Mouse (Mus musculus) stomach, embryonic 16.5 days (tissue): ENCODE results near the gene Slc22a14. TPM values are rescaled to one million over a fixed set of nuclear protein-coding genes. Genes with fewer than 3 reads are reported as not detected.

Source experiments
- ATAC-seq: fragments of 200-750 bp; cut with Nextera tagmentation; 2 replicates; pipeline ENCODE4 v1.8.0; 2017; ENCODE audit warnings: moderate number of reproducible peaks, moderate TSS enrichment; ENCODE audit not compliant: insufficient read depth, low FRiP score
- H3K27ac ChIP-seq: fragments of 300-500 bp; sonication (generic); 2 replicates; pipeline ENCODE4 v1.5.1; 2014; ENCODE audit warnings: low read length
- H3K27me3 ChIP-seq: fragments of 300-500 bp; sonication (generic); 2 replicates; pipeline ENCODE4 v1.6.1; 2014; ENCODE audit warnings: low read length, control low read depth, mixed read lengths; ENCODE audit not compliant: control insufficient read depth, insufficient read depth
- H3K36me3 ChIP-seq: fragments of 300-500 bp; sonication (generic); 2 replicates; pipeline ENCODE4 v1.6.1; 2014; ENCODE audit warnings: low read length; ENCODE audit not compliant: control insufficient read depth, insufficient read depth
- H3K4me1 ChIP-seq: fragments of 300-500 bp; sonication (generic); 2 replicates; pipeline ENCODE4 v1.6.1; 2014; ENCODE audit warnings: low read length, control low read depth, mixed read lengths; ENCODE audit not compliant: control insufficient read depth, insufficient read depth
- H3K4me2 ChIP-seq: fragments of 300-500 bp; sonication (generic); 2 replicates; pipeline ENCODE4 v1.6.1; 2014; ENCODE audit warnings: low read depth, low read length, mixed read lengths
- H3K4me3 ChIP-seq: fragments of 300-500 bp; sonication (generic); replicated peaks from 2 replicates; pipeline ENCODE4 v1.5.1; 2014; ENCODE audit warnings: mild to moderate bottlenecking, low read length
- H3K9ac ChIP-seq: fragments of 300-500 bp; sonication (generic); 2 replicates; pipeline ENCODE4 v1.6.1; 2014; ENCODE audit warnings: low read length
- H3K9me3 ChIP-seq: fragments of 300-500 bp; sonication (generic); replicated peaks from 2 replicates; pipeline ENCODE4 v1.6.1; 2016; ENCODE audit warnings: low read length, control low read depth; ENCODE audit not compliant: control insufficient read depth
- WGBS: fragments of 180-500 bp; shearing (Covaris S2); extraction: QIAGEN DNeasy Blood & Tissue Kit; methylation state at CpG from one replicate; pipeline ENCODE4 v1.1.7; 2014; 5-methylcytosine and 5-hydroxymethylcytosine counted together
- polyA plus RNA-seq: library from polyadenylated mRNA; unstranded; fragments of >200 nt; fragmentation: Nextera tagmentation; extraction: Ambion mirVana; gene quantifications from 2 replicates; pipeline ENCODE4 v1.2.1, GENCODE M21; 2015

The Slc22a14 gene
- polyA plus RNA-seq: not detected in 2 replicates

GRCm38 (mm10) chr9:119365284-119365683, at the start of gene Slc22a14:
Gene Slc22a14, minus strand, starts transcription at chr9:119365553.
- Histone ChIP-seq H3K4me3 (no peak within 1 kb of the TSS), H3K27me3 (no peaks in the 10 kb centered on the region), H3K4me2 (no peak within 1 kb of the TSS), H3K9ac (no peak within 1 kb of the TSS), H3K9me3 (no peaks in the 10 kb centered on the region), H3K27ac (no peak within 1 kb of the TSS), H3K36me3 (no peaks in the 10 kb centered on the region), H3K4me1 (no peaks in the 10 kb centered on the region)
- no peak for ATAC-seq
- 75% methylated on average over 7 of the region's 7 CpGs for WGBS

- H3K27ac ChIP-seq: no peak overlapping the region
- WGBS: 71% methylated on average over 5 of the region's 5 CpGs
These were observed 44.5 kb upstream of the Slc22a14 start for GRCm38 (mm10) chr9:119409864-119410263.

GRCm38 (mm10) chr9:119408898-119409664, 43.7 kb upstream of the Slc22a14 start:
- ATAC-seq: no peak

More at GRCm38 (mm10) chr9:119409864-119410263, 44.5 kb upstream of the Slc22a14 start:
- ATAC-seq: no peak
- Histone ChIP-seq H3K4me1 (peaks cover 4% of the 10 kb centered on the region; the same call in 1 of the 2 replicates), H3K9ac (no peak overlapping the region), H3K9me3 (peaks cover 11% of the 10 kb centered on the region; the same call in 1 of the 2 replicates), H3K4me3 (no peak overlapping the region), H3K27me3 (no peaks in the 10 kb centered on the region), H3K36me3 (peaks cover 4% of the 10 kb centered on the region; the same call in 1 of the 2 replicates), H3K4me2 (no peak overlapping the region)

GRCm38 (mm10) chr9:119407884-119408283, 42.5 kb upstream of the Slc22a14 start:
- H3K9me3 ChIP-seq: peaks cover 9% of the 10 kb centered on the region; the same call in 1 of the 2 replicates
- no peak overlapping the region for H3K4me3 ChIP-seq
- H3K27me3 ChIP-seq: no peaks in the 10 kb centered on the region
- WGBS: 62% methylated on average over 15 of the region's 15 CpGs
- H3K27ac ChIP-seq: no peak overlapping the region
- no peak for ATAC-seq
- H3K4me1 ChIP-seq: peaks cover 8% of the 10 kb centered on the region; the same call in 1 of the 2 replicates
- 0 out of 2 replicates have a peak, but pooled peaks cover 4% of the 10 kb centered on the region for H3K36me3 ChIP-seq
- H3K4me2 ChIP-seq: no peak overlapping the region
- H3K9ac ChIP-seq: no peak overlapping the region

More at GRCm38 (mm10) chr9:119408898-119409664, 43.7 kb upstream of the Slc22a14 start:
- Histone ChIP-seq H3K4me2 (no peak overlapping the region), H3K36me3 (peaks cover 4% of the 10 kb centered on the region; the same call in 1 of the 2 replicates), H3K4me3 (no peak overlapping the region), H3K27ac (no peak overlapping the region; the same call in 1 of the 2 replicates), H3K27me3 (no peaks in the 10 kb centered on the region), H3K9me3 (peaks cover 11% of the 10 kb centered on the region; the same call in 1 of the 2 replicates), H3K4me1 (peaks cover 4% of the 10 kb centered on the region; the same call in 1 of the 2 replicates), H3K9ac (no peak overlapping the region)
- 70% methylated on average over 11 of the region's 11 CpGs for WGBS

GRCm38 (mm10) chr9:119404090-119404489, 38.7 kb upstream of the Slc22a14 start:
- peak overlapping the region; percentile 98; the same call in 1 of the 2 replicates for H3K9ac ChIP-seq
- H3K27me3 ChIP-seq: no peaks in the 10 kb centered on the region
- ATAC-seq: no peak
- no peaks in the 10 kb centered on the region for H3K9me3 ChIP-seq
- peak overlapping the region; percentile 86 for H3K4me3 ChIP-seq
- H3K4me2 ChIP-seq: peak overlapping the region; percentile 98
- H3K4me1 ChIP-seq: peaks cover 9% of the 10 kb centered on the region; the same call in 1 of the 2 replicates
- no peaks in the 10 kb centered on the region for H3K36me3 ChIP-seq
- whole genome bisulfite sequencing: 63% methylated on average over 5 of the region's 5 CpGs
- H3K27ac ChIP-seq: no peak overlapping the region

- peak overlapping the region; percentile 98 for H3K9ac ChIP-seq
- peak overlapping the region; percentile 99 for H3K27ac ChIP-seq
- H3K27me3 ChIP-seq: no peaks in the 10 kb centered on the region
- H3K36me3 ChIP-seq: no peaks in the 10 kb centered on the region
- 0% methylated on average over 26 of the region's 26 CpGs for WGBS
- H3K4me1 ChIP-seq: peaks cover 9% of the 10 kb centered on the region; the same call in 1 of the 2 replicates
- no peak for ATAC-seq
- peak overlapping the region; percentile 86 for H3K4me3 ChIP-seq
- no peaks in the 10 kb centered on the region for H3K9me3 ChIP-seq
- peak overlapping the region; percentile 98 for H3K4me2 ChIP-seq
These were observed 37.9 kb upstream of the Slc22a14 start for GRCm38 (mm10) chr9:119403236-119403641.

- peak overlapping the region; percentile 98 for H3K4me2 ChIP-seq
- H3K27me3 ChIP-seq: no peaks in the 10 kb centered on the region
- H3K4me1 ChIP-seq: peaks cover 9% of the 10 kb centered on the region; the same call in 1 of the 2 replicates
- peak overlapping the region; percentile 86 for H3K4me3 ChIP-seq
- no peak; the same call in 1 of the 2 replicates for ATAC-seq
- under 1% methylated on average over 108 of the region's 127 CpGs for WGBS
- no peaks in the 10 kb centered on the region for H3K9me3 ChIP-seq
- H3K36me3 ChIP-seq: no peaks in the 10 kb centered on the region
- H3K9ac ChIP-seq: peak overlapping the region; percentile 98
- peak overlapping the region; percentile 99 for H3K27ac ChIP-seq
These were observed 37.2 kb upstream of the Slc22a14 start for GRCm38 (mm10) chr9:119402253-119403235.

GRCm38 (mm10) chr9:119401801-119402214, 36.5 kb upstream of the Slc22a14 start, which contains the start of gene Acvr2b:
Gene Acvr2b, plus strand, starts transcription at chr9:119402118.
- WGBS: under 1% methylated on average over 30 of the region's 32 CpGs

More at GRCm38 (mm10) chr9:119401801-119402214, 36.5 kb upstream of the Slc22a14 start, which contains the start of gene Acvr2b:
- peak; percentile 95 for ATAC-seq
- H3K9me3 ChIP-seq: no peaks in the 10 kb centered on the region
- peak within 1 kb of the TSS; percentile 98 for H3K4me2 ChIP-seq
- H3K4me1 ChIP-seq: peaks cover 9% of the 10 kb centered on the region; the same call in 1 of the 2 replicates
- H3K9ac ChIP-seq: peak within 1 kb of the TSS; percentile 98
- no peaks in the 10 kb centered on the region for H3K36me3 ChIP-seq
- H3K27ac ChIP-seq: peak within 1 kb of the TSS; percentile 99
- peak within 1 kb of the TSS; percentile 86 for H3K4me3 ChIP-seq
- H3K27me3 ChIP-seq: no peaks in the 10 kb centered on the region
